Mouse (Mus musculus): ENCODE measurements around the gene Mxi1. TPM values are rescaled to one million over a fixed set of nuclear protein-coding genes. Genes with fewer than 3 reads are reported as not detected.
"Not testable (repeated sequence)": the region's sequence is repeated elsewhere in the genome, so short reads cannot be mapped to it uniquely, and the experiment has no call there.

Mxi1 gene
- polyA plus RNA-seq, 1 experiment: 17.5 TPM

GRCm38 (mm10) chr19:53391787-53392186 is 81.5 kb downstream of the Mxi1 start:
- H3K4me1 ChIP-seq (ENCODE audit: control insufficient read depth, insufficient read depth, low read length): peaks cover 2% of the 10 kb centered on the region; the same call in 1 of the 2 replicates
- peak overlapping the region; percentile 78 for H3K4me3 ChIP-seq (ENCODE audit: insufficient read depth, low read length)
- TF ChIP-seq CTCF (IDR thresholded peaks at IDR 0.05; ENCODE audit: borderline replicate concordance, insufficient read depth, low read length) (no peak), POLR2A (IDR thresholded peaks at IDR 0.05; ENCODE audit: low read depth, low read length) (no peak)
- H3K27ac ChIP-seq (ENCODE audit: insufficient read depth, low read length): peak overlapping the region; percentile 88; the same call in 1 of the 2 replicates

- Histone ChIP-seq H3K4me1 (ENCODE audit: control insufficient read depth, insufficient read depth, low read length) (peaks cover 2% of the 10 kb centered on the region; the same call in 1 of the 2 replicates), H3K4me3 (ENCODE audit: insufficient read depth, low read length) (no peak overlapping the region), H3K27ac (ENCODE audit: insufficient read depth, low read length) (no peak overlapping the region)
- TF ChIP-seq POLR2A (IDR thresholded peaks at IDR 0.05; ENCODE audit: low read depth, low read length) (0 out of 2 replicates have a peak, but pooled peaks have one; percentile 8), CTCF (IDR thresholded peaks at IDR 0.05; ENCODE audit: borderline replicate concordance, insufficient read depth, low read length) (no peak)
Observed at GRCm38 (mm10) chr19:53392781-53393343, 82.5 kb downstream of the Mxi1 start.

- TF ChIP-seq POLR2A (IDR thresholded peaks at IDR 0.05; ENCODE audit: low read depth, low read length) (no peak), CTCF (IDR thresholded peaks at IDR 0.05; ENCODE audit: borderline replicate concordance, insufficient read depth, low read length) (no peak)
- H3K4me3 ChIP-seq (ENCODE audit: insufficient read depth, low read length): no peak overlapping the region
- H3K27ac ChIP-seq (ENCODE audit: insufficient read depth, low read length): no peak overlapping the region
- peaks cover 2% of the 10 kb centered on the region; the same call in 1 of the 2 replicates for H3K4me1 ChIP-seq (ENCODE audit: control insufficient read depth, insufficient read depth, low read length)
Observed at GRCm38 (mm10) chr19:53393646-53394045, 83.3 kb downstream of the Mxi1 start.

- no peak for TF ChIP-seq CTCF (IDR thresholded peaks at IDR 0.05; ENCODE audit: borderline replicate concordance, insufficient read depth, low read length)
- no peak for TF ChIP-seq POLR2A (IDR thresholded peaks at IDR 0.05; ENCODE audit: low read depth, low read length)
- H3K27ac ChIP-seq (ENCODE audit: insufficient read depth, low read length): peak overlapping the region; percentile 17; the same call in 1 of the 2 replicates
- no peaks in the 10 kb centered on the region for H3K4me1 ChIP-seq (ENCODE audit: control insufficient read depth, insufficient read depth, low read length)
- H3K4me3 ChIP-seq (ENCODE audit: insufficient read depth, low read length): no peak overlapping the region
Observed at GRCm38 (mm10) chr19:53394552-53394951, 84.2 kb downstream of the Mxi1 start.

- 0 out of 2 replicates have a peak overlapping the region, but pooled peaks have one; percentile 17 for H3K27ac ChIP-seq (ENCODE audit: insufficient read depth, low read length)
- H3K4me3 ChIP-seq (ENCODE audit: insufficient read depth, low read length); H3K4me1 ChIP-seq (ENCODE audit: control insufficient read depth, insufficient read depth, low read length): not testable (repeated sequence)
Observed at GRCm38 (mm10) chr19:53394956-53395355, 84.6 kb downstream of the Mxi1 start.

- H3K4me1 ChIP-seq (ENCODE audit: control insufficient read depth, insufficient read depth, low read length); H3K4me3 ChIP-seq (ENCODE audit: insufficient read depth, low read length); H3K27ac ChIP-seq (ENCODE audit: insufficient read depth, low read length): not testable (repeated sequence)
Observed at GRCm38 (mm10) chr19:53395805-53396204, 85.5 kb downstream of the Mxi1 start.

GRCm38 (mm10) chr19:53397451-53398233 is 87.3 kb downstream of the Mxi1 start:
- Histone ChIP-seq H3K27ac (ENCODE audit: insufficient read depth, low read length) (no peak overlapping the region), H3K4me3 (ENCODE audit: insufficient read depth, low read length) (no peak overlapping the region), H3K4me1 (ENCODE audit: control insufficient read depth, insufficient read depth, low read length) (no peaks in the 10 kb centered on the region)
- no peak for TF ChIP-seq POLR2A (IDR thresholded peaks at IDR 0.05; ENCODE audit: low read depth, low read length)
- TF ChIP-seq CTCF (IDR thresholded peaks at IDR 0.05; ENCODE audit: borderline replicate concordance, insufficient read depth, low read length): no peak

- TF ChIP-seq CTCF (IDR thresholded peaks at IDR 0.05; ENCODE audit: borderline replicate concordance, insufficient read depth, low read length) (no peak), POLR2A (IDR thresholded peaks at IDR 0.05; ENCODE audit: low read depth, low read length) (no peak)
- Histone ChIP-seq H3K27ac (ENCODE audit: insufficient read depth, low read length) (no peak overlapping the region), H3K4me1 (ENCODE audit: control insufficient read depth, insufficient read depth, low read length) (no peaks in the 10 kb centered on the region), H3K4me3 (ENCODE audit: insufficient read depth, low read length) (no peak overlapping the region)
Observed at GRCm38 (mm10) chr19:53399213-53399612, 88.9 kb downstream of the Mxi1 start.

GRCm38 (mm10) chr19:53400332-53401110 is 90.2 kb downstream of the Mxi1 start:
- Histone ChIP-seq H3K4me3 (ENCODE audit: insufficient read depth, low read length) (no peak overlapping the region), H3K4me1 (ENCODE audit: control insufficient read depth, insufficient read depth, low read length) (peaks cover 3% of the 10 kb centered on the region; the same call in 1 of the 2 replicates), H3K27ac (ENCODE audit: insufficient read depth, low read length) (no peak overlapping the region)
- TF ChIP-seq CTCF (IDR thresholded peaks at IDR 0.05; ENCODE audit: borderline replicate concordance, insufficient read depth, low read length) (no peak), POLR2A (IDR thresholded peaks at IDR 0.05; ENCODE audit: low read depth, low read length) (no peak)
